Mouse (Mus musculus) embryonic fibroblast, embryonic 13.5 days (primary cell): ENCODE results near the gene Itih5.

Experiments
- CTCF ChIP-seq: IDR thresholded peaks from 2 replicates; pipeline ENCODE4 v1.5.1; 2011; ENCODE audit warnings: mild to moderate bottlenecking, control low read depth, low read length, moderate library complexity, borderline replicate concordance; ENCODE audit not compliant: insufficient read depth
- POLR2A ChIP-seq: IDR thresholded peaks from 2 replicates; pipeline ENCODE4 v1.6.1; 2011; ENCODE audit warnings: low read depth, mild to moderate bottlenecking, control low read depth, low read length, moderate library complexity

- TF ChIP-seq CTCF (no peak), POLR2A (no peak)
These were observed 103.6 kb downstream of the Itih5 start for GRCm38 (mm10) chr2:10256949-10257348.
